Mouse (Mus musculus) cerebellum, adult 9-11 months (tissue): Measurements from ENCODE around the gene Kel.

ENCODE experiments used
- DNase-seq: peaks from one replicate; pipeline ENCODE4 v3.0.0; 2022

The Kel gene

DNA sequence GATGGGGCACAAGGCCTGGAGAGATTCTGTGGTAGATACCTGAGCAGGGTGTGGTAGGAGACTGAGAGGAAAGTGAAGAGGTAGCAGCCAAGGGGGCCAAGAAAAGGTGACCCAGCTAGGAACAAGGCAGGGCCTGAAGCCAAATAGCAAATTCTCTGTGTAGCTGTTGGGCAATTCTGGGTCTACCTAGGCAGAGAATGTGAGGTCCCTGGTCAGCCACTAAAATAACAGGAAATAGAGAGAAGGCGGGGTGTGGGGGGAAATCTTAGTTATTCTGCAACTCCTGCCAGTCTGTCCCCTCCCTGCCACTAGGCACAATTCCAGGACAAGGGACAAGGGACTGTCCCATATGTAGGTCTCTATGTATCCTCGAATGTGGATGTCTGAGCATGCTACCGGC is 60.9 kb downstream of the Kel start:
- no peak for DNase-seq

DNA sequence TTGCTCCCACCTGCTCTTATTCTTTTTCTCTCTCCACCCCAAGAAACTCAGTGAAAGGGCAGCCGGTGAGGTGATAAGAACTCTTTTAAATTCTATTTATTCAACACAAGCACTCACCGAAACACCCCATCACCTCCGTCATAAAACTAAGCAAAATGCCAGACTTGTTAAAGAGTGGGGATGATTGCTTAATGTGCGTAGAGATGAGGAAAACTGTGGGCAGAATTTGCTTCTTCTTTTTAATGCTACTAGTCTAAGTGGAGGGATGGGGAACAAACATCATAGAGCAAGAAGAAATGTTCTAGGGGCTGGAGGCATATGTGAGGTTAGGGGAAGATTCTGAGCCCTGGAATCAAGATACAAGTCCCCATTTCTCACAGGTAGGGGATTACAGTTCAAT is 61.4 kb downstream of the Kel start:
- no peak for DNase-seq

GRCm38 (mm10) chr6:41641173-41641866 is 62.8 kb downstream of the Kel start:
- no peak for DNase-seq

GRCm38 (mm10) chr6:41640449-41640848 is 63.7 kb downstream of the Kel start:
- DNase-seq: no peak

- no peak for DNase-seq
These were observed 66.1 kb downstream of the Kel start for GRCm38 (mm10) chr6:41637927-41638506.

- DNase-seq: no peak
These were observed 66.7 kb downstream of the Kel start for GRCm38 (mm10) chr6:41637393-41637792.
